Mouse (Mus musculus): Measurements from ENCODE around the gene A630073D07Rik. TPM values are rescaled to one million over a fixed set of nuclear protein-coding genes. Genes with fewer than 3 reads are reported as not detected.
"Not testable (repeated sequence)": the region's sequence is repeated elsewhere in the genome, so short reads cannot be mapped to it uniquely, and the experiment has no call there.

A630073D07Rik gene
- not detected in 2 replicates for polyA plus RNA-seq (2011; ENCODE audit: insufficient read length, low read depth, missing spikeins)

- TF ChIP-seq POLR2A (IDR thresholded peaks at IDR 0.05; ENCODE audit: low read depth, low read length) (no peak), CTCF (IDR thresholded peaks at IDR 0.05; ENCODE audit: borderline replicate concordance, insufficient read depth, low read length) (no peak)
- Histone ChIP-seq H3K4me3 (ENCODE audit: insufficient read depth, low read length) (no peak within 1 kb of the TSS), H3K27ac (ENCODE audit: insufficient read depth, low read length) (no peak within 1 kb of the TSS), H3K4me1 (ENCODE audit: control insufficient read depth, insufficient read depth, low read length) (no peaks in the 10 kb centered on the region)
These were observed at the start of gene A630073D07Rik for GRCm38 (mm10) chr6:132651426-132651825. A630073D07Rik (minus strand) TSS chr6:132651526.

GRCm38 (mm10) chr6:132700907-132701306 is 49.6 kb upstream of the A630073D07Rik start, which contains the start of gene Tas2r121:
Tas2r121 (minus strand) TSS chr6:132701007.
- no peaks in the 10 kb centered on the region for H3K4me1 ChIP-seq (ENCODE audit: control insufficient read depth, insufficient read depth, low read length)
- H3K27ac ChIP-seq (ENCODE audit: insufficient read depth, low read length): no peak within 1 kb of the TSS
- TF ChIP-seq POLR2A (IDR thresholded peaks at IDR 0.05; ENCODE audit: low read depth, low read length) (no peak), CTCF (IDR thresholded peaks at IDR 0.05; ENCODE audit: borderline replicate concordance, insufficient read depth, low read length) (no peak)
- H3K4me3 ChIP-seq (ENCODE audit: insufficient read depth, low read length): no peak within 1 kb of the TSS

- H3K4me1 ChIP-seq (ENCODE audit: control insufficient read depth, insufficient read depth, low read length); H3K27ac ChIP-seq (ENCODE audit: insufficient read depth, low read length); H3K4me3 ChIP-seq (ENCODE audit: insufficient read depth, low read length): not testable (repeated sequence)
These were observed 40.3 kb upstream of the A630073D07Rik start for GRCm38 (mm10) chr6:132691596-132691995.

- Histone ChIP-seq H3K27ac (ENCODE audit: insufficient read depth, low read length) (no peak within 1 kb of the TSS), H3K4me3 (ENCODE audit: insufficient read depth, low read length) (no peak within 1 kb of the TSS), H3K4me1 (ENCODE audit: control insufficient read depth, insufficient read depth, low read length) (no peaks in the 10 kb centered on the region)
- TF ChIP-seq CTCF (IDR thresholded peaks at IDR 0.05; ENCODE audit: borderline replicate concordance, insufficient read depth, low read length) (no peak), POLR2A (IDR thresholded peaks at IDR 0.05; ENCODE audit: low read depth, low read length) (no peak)
These were observed 5.3 kb upstream of the A630073D07Rik start, which contains the start of gene Tas2r120 for GRCm38 (mm10) chr6:132656653-132657052. Tas2r120 (plus strand) TSS chr6:132656953.

- TF ChIP-seq CTCF (IDR thresholded peaks at IDR 0.05; ENCODE audit: borderline replicate concordance, insufficient read depth, low read length): no peak
These were observed 1.9 kb downstream of the A630073D07Rik start for GRCm38 (mm10) chr6:132649399-132649798.

GRCm38 (mm10) chr6:132595613-132596012 is 55.7 kb downstream of the A630073D07Rik start, which contains the start of gene Prp2:
Prp2 (plus strand) TSS chr6:132595913.
- not testable (repeated sequence) for H3K4me1 ChIP-seq (ENCODE audit: control insufficient read depth, insufficient read depth, low read length); H3K27ac ChIP-seq (ENCODE audit: insufficient read depth, low read length); H3K4me3 ChIP-seq (ENCODE audit: insufficient read depth, low read length)

More at GRCm38 (mm10) chr6:132649399-132649798, 1.9 kb downstream of the A630073D07Rik start:
- Histone ChIP-seq H3K4me3 (ENCODE audit: insufficient read depth, low read length) (no peak overlapping the region), H3K27ac (ENCODE audit: insufficient read depth, low read length) (no peak overlapping the region), H3K4me1 (ENCODE audit: control insufficient read depth, insufficient read depth, low read length) (no peaks in the 10 kb centered on the region)

Other genes with a start within 250 kb of the A630073D07Rik start
- gene Prh1, start 81.7 kb downstream of the A630073D07Rik start, polyA plus RNA-seq (2011; ENCODE audit: insufficient read length, low read depth, missing spikeins): not detected in 2 replicates
- not detected in 2 replicates for gene Prp2, start 55.6 kb downstream of the A630073D07Rik start, polyA plus RNA-seq (2011; ENCODE audit: insufficient read length, low read depth, missing spikeins)
- not detected in 2 replicates for gene Tas2r120, start 5.4 kb upstream of the A630073D07Rik start, polyA plus RNA-seq (2011; ENCODE audit: insufficient read length, low read depth, missing spikeins)
- gene Tas2r121, start 49.5 kb upstream of the A630073D07Rik start, polyA plus RNA-seq (2011; ENCODE audit: insufficient read length, low read depth, missing spikeins): not detected in 2 replicates
- gene Tas2r122, start 60.4 kb upstream of the A630073D07Rik start, polyA plus RNA-seq (2011; ENCODE audit: insufficient read length, low read depth, missing spikeins): not detected in 2 replicates
- not detected in 2 replicates for gene Tas2r115, start 86.5 kb upstream of the A630073D07Rik start, polyA plus RNA-seq (2011; ENCODE audit: insufficient read length, low read depth, missing spikeins)
- gene Tas2r124, start 103.2 kb upstream of the A630073D07Rik start, polyA plus RNA-seq (2011; ENCODE audit: insufficient read length, low read depth, missing spikeins): not detected in 2 replicates
- gene Tas2r102, start 110.6 kb upstream of the A630073D07Rik start, polyA plus RNA-seq (2011; ENCODE audit: insufficient read length, low read depth, missing spikeins): not detected in 2 replicates
- not detected in 2 replicates for gene Tas2r136, start 126.6 kb upstream of the A630073D07Rik start, polyA plus RNA-seq (2011; ENCODE audit: insufficient read length, low read depth, missing spikeins)
- gene Tas2r117, start 151.3 kb upstream of the A630073D07Rik start, polyA plus RNA-seq (2011; ENCODE audit: insufficient read length, low read depth, missing spikeins): not detected in 2 replicates
- gene Tas2r123, start 195.6 kb upstream of the A630073D07Rik start, polyA plus RNA-seq (2011; ENCODE audit: insufficient read length, low read depth, missing spikeins): not detected in 2 replicates
- not detected in 2 replicates for gene Tas2r116, start 203.9 kb upstream of the A630073D07Rik start, polyA plus RNA-seq (2011; ENCODE audit: insufficient read length, low read depth, missing spikeins)
- gene Tas2r110, start 216.5 kb upstream of the A630073D07Rik start, polyA plus RNA-seq (2011; ENCODE audit: insufficient read length, low read depth, missing spikeins): not detected in 2 replicates
- not detected in 2 replicates for gene Tas2r113, start 241.5 kb upstream of the A630073D07Rik start, polyA plus RNA-seq (2011; ENCODE audit: insufficient read length, low read depth, missing spikeins)